Mouse (Mus musculus) spleen, adult 2 months (tissue): ENCODE measurements around the gene Dnajb12.

Experiments
- CTCF ChIP-seq: fragments of 200-500 bp; IDR thresholded peaks from 2 replicates; pipeline ENCODE4 v1.5.1; 2011; ENCODE audit warnings: mild to moderate bottlenecking, inconsistent platforms; ENCODE audit not compliant: insufficient read depth, insufficient read length, insufficient replicate concordance; ENCODE audit errors: extremely low read depth
- POLR2A ChIP-seq: fragments of 200-500 bp; IDR thresholded peaks from 2 replicates; pipeline ENCODE4 v1.6.1; 2011; ENCODE audit warnings: low read depth, low read length, inconsistent platforms

DNA sequence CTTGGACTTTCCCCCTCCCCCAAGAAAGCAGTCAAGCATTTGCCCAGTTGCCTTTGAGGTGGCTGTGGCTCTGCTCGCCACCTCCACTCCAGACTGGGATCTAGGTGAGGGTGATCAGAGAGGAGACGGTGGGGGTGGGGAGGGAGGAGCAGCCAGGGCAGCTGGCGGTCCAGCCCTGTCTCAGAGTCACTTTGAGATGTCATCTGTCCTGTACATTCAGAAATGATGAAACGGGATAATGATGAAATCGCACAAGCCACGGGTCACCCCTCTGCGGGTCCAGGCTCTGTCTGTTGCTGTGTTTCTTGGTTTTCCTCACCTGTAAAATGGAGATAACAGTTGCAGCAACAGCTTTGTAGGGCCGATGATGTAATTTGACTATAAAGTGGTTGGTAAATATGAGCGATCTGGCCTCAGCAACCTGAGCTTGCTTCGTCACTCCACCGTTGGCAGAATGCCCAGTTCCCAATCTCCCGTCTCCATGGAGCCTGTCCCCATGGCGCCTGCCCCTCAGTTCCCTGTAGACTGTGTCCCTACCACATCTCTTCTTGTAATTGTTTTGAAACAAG, 64.1 kb downstream of the Dnajb12 start:
- TF ChIP-seq CTCF = no peak
- TF ChIP-seq POLR2A = no peak
